Mouse (Mus musculus) heart, embryonic 14.5 days (tissue): ENCODE measurements around the gene Abcd2. TPM values are rescaled to one million over a fixed set of nuclear protein-coding genes. Genes with fewer than 3 reads are reported as not detected.

ENCODE experiments used
- ATAC-seq: fragments of 200-750 bp; cut with Nextera tagmentation; 2 replicates; pipeline ENCODE4 v1.8.0; 2017; ENCODE audit warnings: low read depth, moderate TSS enrichment; ENCODE audit not compliant: insufficient number of reproducible peaks, insufficient read depth, low FRiP score
- H3K27ac ChIP-seq, 2 experiments: fragments of 200-500 bp in 1 of 2; fragments of 300-500 bp in 1 of 2; sonication (generic) in 1 of 2; replicated peaks in 1 of 2; 2 replicates each; pipeline ENCODE4 v1.5.1; 2012 to 2014; ENCODE audit warnings: low read depth in 2 of 2, low read length in 2 of 2, control low read depth in 1 of 2, mild to moderate bottlenecking in 1 of 2, mixed read lengths in 1 of 2; ENCODE audit not compliant: control insufficient read depth in 1 of 2, insufficient read depth in 1 of 2
- H3K27me3 ChIP-seq: fragments of 300-500 bp; sonication (generic); 2 replicates; pipeline ENCODE4 v1.6.1; 2014; ENCODE audit warnings: mild to moderate bottlenecking, low read length, control low read depth; ENCODE audit not compliant: control insufficient read depth, insufficient read depth
- H3K36me3 ChIP-seq: fragments of 300-500 bp; sonication (generic); 2 replicates; pipeline ENCODE4 v1.6.1; 2014; ENCODE audit warnings: mild to moderate bottlenecking, control low read depth, low read length, mixed read lengths; ENCODE audit not compliant: control insufficient read depth, insufficient read depth
- H3K4me1 ChIP-seq, 2 experiments: fragments of 200-500 bp in 1 of 2; fragments of 300-500 bp in 1 of 2; sonication (generic) in 1 of 2; 2 replicates each; pipeline ENCODE4 v1.6.1; 2012 to 2014; ENCODE audit warnings: low read length in 2 of 2, control low read depth in 1 of 2, mixed read lengths in 1 of 2; ENCODE audit not compliant: control insufficient read depth in 2 of 2, insufficient read depth in 2 of 2
- H3K4me2 ChIP-seq: fragments of 300-500 bp; sonication (generic); 2 replicates; pipeline ENCODE4 v1.6.1; 2014; ENCODE audit warnings: mild to moderate bottlenecking, low read length
- H3K4me3 ChIP-seq, 2 experiments: fragments of 200-500 bp in 1 of 2; fragments of 300-500 bp in 1 of 2; sonication (generic) in 1 of 2; 2 replicates each; pipeline ENCODE4 v1.5.1; 2012 to 2014; ENCODE audit warnings: low read length in 2 of 2, mild to moderate bottlenecking in 2 of 2, control low read depth in 1 of 2, low read depth in 1 of 2, moderate library complexity in 1 of 2; ENCODE audit not compliant: control insufficient read depth in 1 of 2, insufficient read depth in 1 of 2
- H3K9ac ChIP-seq: fragments of 300-500 bp; sonication (generic); 2 replicates; pipeline ENCODE4 v1.6.1; 2014; ENCODE audit warnings: mild to moderate bottlenecking, low read length
- H3K9me3 ChIP-seq: fragments of 300-500 bp; sonication (generic); 2 replicates; pipeline ENCODE4 v1.6.1; 2016; ENCODE audit warnings: low read length, control low read depth; ENCODE audit not compliant: control insufficient read depth
- WGBS: fragments of 180-500 bp; shearing (Covaris S2); extraction: QIAGEN DNeasy Blood & Tissue Kit; methylation state at CpG from one replicate; pipeline ENCODE4 v1.1.7; 2014; 5-methylcytosine and 5-hydroxymethylcytosine counted together
- polyA plus RNA-seq: library from polyadenylated mRNA; unstranded; fragments of >200 nt; fragmentation: Nextera tagmentation; extraction: Ambion mirVana; gene quantifications from 2 replicates; pipeline ENCODE4 v1.2.1, GENCODE M21; 2014

The Abcd2 gene
- polyA plus RNA-seq, 1 experiment from 2014 or later, result 0.92 TPM

DNA sequence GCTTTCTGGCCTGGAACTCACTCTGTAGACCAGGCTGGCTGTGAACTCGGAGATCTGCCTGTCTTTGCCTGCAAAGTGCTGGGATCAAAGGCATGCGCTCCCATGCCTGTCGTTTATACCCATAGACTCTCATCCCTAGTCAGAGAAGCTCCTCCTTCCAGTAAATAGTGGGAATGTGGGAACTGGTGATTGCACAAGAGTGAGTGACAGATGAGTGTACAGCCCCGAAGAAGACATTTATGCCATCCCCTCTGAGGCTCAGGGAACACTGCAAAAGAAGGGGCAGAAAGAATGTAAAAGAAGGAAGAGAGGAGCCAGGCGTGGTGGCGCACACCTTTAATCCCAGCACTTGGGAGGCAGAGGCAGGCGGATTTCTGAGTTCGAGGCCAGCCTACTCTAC lies 88.3 kb downstream of the Abcd2 start:
- ATAC-seq, result no peak
- 88% methylated on average over 8 of the region's 8 CpGs for WGBS
- Histone ChIP-seq H3K4me2 (no peak overlapping the region), H3K9me3 (no peaks in the 10 kb centered on the region), H3K9ac (no peak overlapping the region), H3K27ac (no peak overlapping the region), H3K4me1 (peaks cover 1 to 2% of the 10 kb centered on the region in 2 experiments; a peak in 2 of 4 replicates), H3K36me3 (no peaks in the 10 kb centered on the region), H3K27me3 (no peaks in the 10 kb centered on the region), H3K4me3 (no peak overlapping the region)

DNA sequence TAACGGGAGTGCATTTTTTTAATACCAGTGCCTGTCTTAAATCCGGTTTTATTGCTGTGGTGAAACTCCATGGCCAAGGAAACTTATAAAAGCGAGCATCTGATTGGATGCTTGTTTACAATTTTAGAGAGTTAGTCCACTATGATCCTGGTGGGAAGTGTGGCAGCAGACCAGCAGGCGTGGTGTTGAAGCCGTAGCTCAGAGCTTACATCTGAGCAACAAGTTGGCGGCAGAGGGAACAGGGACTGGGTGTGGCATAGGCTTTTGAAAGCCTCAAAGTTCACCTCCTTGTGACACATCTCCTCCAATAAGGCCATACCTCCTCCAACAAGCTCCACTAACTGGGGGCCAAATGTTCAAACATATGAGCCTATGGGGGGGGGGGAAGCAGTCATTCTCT lies 95.0 kb downstream of the Abcd2 start:
- H3K4me2 ChIP-seq, result no peak overlapping the region
- ATAC-seq, result no peak
- no peaks in the 10 kb centered on the region for H3K9me3 ChIP-seq
- H3K27ac ChIP-seq, result no peak overlapping the region
- H3K4me1 ChIP-seq, result peaks cover 3 to 4% of the 10 kb centered on the region in 2 experiments; a peak in 3 of 4 replicates
- no peak overlapping the region for H3K9ac ChIP-seq
- 82% methylated on average over 6 of the region's 6 CpGs for WGBS
- H3K27me3 ChIP-seq, result no peaks in the 10 kb centered on the region
- no peaks in the 10 kb centered on the region for H3K36me3 ChIP-seq
- no peak overlapping the region for H3K4me3 ChIP-seq

Other genes with a start within 250 kb of the Abcd2 start
- gene Kif21a, start 141.9 kb downstream of the Abcd2 start, polyA plus RNA-seq, result 5.4 and 5.7 TPM in 2 replicates
- gene CN725425, start 7.7 kb upstream of the Abcd2 start, polyA plus RNA-seq, result not detected in 2 replicates